Mouse (Mus musculus) naive thymus-derived CD4-positive, alpha-beta T cell, adult 2 months (primary cell): ENCODE measurements at regions not wholly inside any gene's neighbourhood (a gene's known extent, or its start where the extent isn't known, plus 50 kb on each side); places are given as distances from the start of the nearest gene placed in this dataset.
"Not testable (repeated sequence)": the region's sequence is repeated elsewhere in the genome, so short reads cannot be mapped to it uniquely, and the experiment has no call there.

Experiments used
- DNase-seq: peaks from one replicate; pipeline ENCODE4 v3.0.0-alpha.2; 2011; ENCODE audit warnings: low read depth

DNA sequence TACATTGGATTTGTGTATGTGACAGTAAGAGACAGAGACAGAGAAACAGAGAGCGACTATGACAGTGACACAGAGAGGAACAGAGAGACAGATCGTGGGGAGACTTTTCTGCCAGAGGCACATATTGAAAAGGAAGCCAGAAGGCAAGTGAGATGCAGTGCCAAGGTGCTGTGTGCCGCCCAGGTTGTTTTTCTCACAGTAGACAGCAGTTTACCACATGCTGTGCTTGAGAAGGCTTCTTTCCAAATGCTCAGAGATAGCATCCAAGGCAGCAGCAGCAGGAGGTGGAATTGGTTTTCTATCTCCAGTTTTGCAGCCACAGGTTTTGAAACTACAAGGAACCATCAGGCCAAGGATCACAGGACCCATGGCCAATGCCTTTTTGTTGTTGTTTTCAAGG lies 466.5 kb downstream of the Lrfn5 start:
- DNase-seq, result no peak

DNA sequence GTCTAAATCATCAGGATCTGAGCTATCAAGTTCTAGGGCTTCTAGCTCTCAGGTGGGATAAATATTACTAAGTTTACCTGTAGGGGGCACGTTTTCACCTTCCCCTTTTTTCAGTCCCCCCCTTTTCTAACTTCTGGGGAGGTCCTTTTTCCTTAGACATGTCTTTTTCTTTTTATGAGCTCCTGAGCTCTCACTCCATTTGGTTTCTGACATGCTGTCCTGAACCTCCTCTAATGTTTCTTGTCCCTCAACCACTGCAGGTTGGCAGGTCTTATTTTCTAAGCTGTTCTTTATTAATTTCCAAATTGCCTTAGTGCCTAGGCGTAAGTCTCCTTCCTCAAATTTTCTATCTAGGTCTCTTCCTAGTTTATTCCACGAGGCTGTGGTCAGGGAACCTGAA lies 470.9 kb downstream of the Lrfn5 start:
- DNase-seq, result not testable (repeated sequence)

DNA sequence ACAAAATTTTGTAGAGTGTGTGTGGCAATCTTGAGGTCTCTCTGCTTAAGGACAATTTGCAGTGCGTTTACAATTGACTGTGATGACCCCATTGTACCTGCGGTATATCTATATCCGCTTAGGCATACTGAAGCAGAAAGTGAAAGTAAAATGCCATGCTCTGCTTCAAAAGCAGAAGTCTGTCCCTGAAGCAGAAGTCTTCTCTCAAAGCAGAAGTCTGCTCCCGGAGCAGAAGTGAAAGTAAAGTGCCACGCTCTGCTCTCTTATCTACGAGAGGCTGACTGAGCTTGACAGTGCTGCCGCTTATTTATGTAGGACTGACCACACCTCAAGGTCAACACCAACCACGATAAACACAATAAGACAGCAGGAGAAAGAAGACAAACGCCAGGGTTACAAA lies 471.3 kb downstream of the Lrfn5 start:
- DNase-seq, result peak; percentile 21

GRCm38 (mm10) chr12:62013351-62013750 lies 490.4 kb downstream of the Lrfn5 start:
- no peak for DNase-seq

DNA sequence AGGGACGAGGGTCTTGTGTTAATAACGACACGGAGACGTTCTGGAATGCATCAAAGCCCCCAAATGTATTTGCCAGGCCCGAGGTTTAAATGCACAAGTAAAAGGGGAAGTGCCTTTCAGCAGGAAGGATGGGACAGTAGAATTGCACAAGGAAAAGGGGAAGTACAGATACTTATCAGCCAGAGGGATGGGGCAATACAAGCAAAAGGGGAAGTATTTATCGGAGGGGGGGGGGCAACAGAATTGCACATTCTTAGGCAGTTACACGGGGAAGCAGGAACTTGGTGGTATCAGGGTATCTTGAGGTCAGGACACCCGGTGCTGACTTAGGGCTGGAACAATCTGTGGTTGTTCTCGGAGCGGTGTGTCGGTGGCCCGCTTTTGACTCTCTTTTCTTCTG lies 494.7 kb downstream of the Lrfn5 start:
- not testable (repeated sequence) for DNase-seq
